Mouse (Mus musculus) CD4-positive, CD25-positive, alpha-beta regulatory T cell, adult 4 months (primary cell): Measurements from ENCODE around the gene Shisa5. TPM values are rescaled to one million over a fixed set of nuclear protein-coding genes. Genes with fewer than 3 reads are reported as not detected.

Source experiments
- ATAC-seq: one replicate; pipeline ENCODE4 v1.8.0; 2017
- polyA plus RNA-seq, 2 experiments: library from polyadenylated mRNA; unstranded; fragments of 100-300 nt; shearing (Covaris generic); gene quantifications; one replicate each; pipeline ENCODE4 v1.2.1; 2017

The Shisa5 gene
- polyA plus RNA-seq = 1,000 to 10,000 TPM; 3,771 to 6,921 TPM

DNA sequence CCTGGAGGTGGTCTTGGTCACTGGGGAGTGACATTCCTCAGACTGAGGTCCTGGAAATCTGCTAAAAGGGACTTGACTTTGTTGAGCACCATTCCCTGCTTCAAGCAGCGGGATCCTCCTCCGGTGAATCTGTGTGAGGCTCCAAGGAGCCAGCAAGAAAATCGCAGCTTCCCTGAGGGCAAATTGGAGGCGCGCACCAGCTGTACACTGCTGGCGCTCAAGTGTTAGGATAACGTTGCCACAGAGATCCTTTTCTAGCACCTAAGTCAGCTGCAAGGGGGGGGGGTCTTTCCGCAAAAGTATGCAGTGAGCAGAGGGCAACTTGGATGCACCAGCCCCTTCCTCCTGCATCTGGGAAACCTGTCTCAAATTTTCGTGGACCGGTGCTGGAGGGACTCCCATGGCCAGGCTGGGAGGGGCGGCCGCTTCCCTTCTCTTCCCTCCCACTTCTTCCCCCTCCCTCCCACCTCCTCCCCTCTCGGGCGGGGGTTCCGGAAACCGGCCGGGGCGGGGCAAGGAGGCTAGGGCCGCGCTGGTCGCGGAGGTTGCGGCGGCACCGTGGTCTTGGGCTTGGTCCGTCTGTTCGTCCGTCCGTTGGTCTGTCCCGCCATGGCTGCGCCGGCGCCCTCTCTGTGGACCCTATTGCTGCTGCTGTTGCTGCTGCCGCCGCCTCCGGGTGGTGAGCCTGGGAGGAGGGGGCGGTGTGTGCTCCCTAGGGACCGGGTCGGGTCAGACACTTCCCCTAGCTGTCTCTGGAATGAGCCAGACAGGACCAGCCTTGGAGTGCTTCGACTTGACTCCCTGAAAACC lies at the start of gene Shisa5:
TSS of gene Shisa5 (plus strand) at position 480 of the 810 bp plus-strand sequence.
- peak; percentile 87 for ATAC-seq

DNA sequence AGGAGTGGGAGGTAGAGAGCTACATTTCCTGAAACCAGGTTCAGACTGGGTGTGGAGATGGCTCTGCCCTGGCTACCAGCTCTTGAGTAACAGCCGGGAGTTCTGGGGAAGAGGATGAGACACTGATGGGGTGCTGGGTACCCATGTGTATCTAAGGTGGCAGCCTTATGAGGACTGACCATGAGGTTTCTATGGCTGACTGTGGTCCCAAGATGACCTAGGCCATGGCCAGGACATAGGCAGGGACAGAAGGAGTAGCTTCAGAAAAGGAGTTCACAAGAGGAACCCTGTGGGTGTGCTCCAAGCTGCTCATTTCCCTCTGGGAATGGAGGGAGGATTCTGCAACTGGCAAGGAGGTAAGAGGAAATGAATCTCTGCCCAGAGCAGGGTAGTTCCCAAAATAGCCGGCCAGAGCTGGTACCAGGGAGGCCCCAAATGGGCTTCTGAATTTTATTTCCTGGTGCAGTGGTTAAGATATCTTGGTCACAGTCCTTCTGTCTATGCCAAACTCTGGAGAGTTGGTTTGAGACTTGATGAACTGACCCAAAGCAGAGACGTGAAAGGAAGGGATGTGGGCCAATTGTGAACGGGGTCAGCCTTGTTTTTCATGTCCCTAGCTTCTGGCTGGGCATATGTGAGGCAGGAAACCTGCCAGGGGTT lies 48.4 kb upstream of the Shisa5 start:
- no peak for ATAC-seq

DNA sequence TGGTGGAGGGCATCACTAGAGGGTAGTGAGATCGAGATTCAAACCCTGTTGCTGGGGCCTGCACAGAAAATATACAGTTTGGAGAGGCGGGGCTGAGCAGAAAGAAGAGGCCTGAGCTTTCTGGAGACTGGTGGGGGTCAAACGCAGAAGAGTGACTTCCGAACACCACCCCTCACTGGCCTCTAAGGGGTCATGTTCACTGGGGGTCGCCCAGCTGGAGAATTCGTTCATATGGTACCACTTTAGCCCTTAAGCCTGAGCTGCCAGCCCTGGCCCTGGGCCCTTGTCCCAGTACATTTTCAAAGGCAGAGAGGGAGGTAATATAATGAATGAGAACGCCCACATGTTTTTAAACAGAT lies 47.9 kb upstream of the Shisa5 start:
- no peak for ATAC-seq

DNA sequence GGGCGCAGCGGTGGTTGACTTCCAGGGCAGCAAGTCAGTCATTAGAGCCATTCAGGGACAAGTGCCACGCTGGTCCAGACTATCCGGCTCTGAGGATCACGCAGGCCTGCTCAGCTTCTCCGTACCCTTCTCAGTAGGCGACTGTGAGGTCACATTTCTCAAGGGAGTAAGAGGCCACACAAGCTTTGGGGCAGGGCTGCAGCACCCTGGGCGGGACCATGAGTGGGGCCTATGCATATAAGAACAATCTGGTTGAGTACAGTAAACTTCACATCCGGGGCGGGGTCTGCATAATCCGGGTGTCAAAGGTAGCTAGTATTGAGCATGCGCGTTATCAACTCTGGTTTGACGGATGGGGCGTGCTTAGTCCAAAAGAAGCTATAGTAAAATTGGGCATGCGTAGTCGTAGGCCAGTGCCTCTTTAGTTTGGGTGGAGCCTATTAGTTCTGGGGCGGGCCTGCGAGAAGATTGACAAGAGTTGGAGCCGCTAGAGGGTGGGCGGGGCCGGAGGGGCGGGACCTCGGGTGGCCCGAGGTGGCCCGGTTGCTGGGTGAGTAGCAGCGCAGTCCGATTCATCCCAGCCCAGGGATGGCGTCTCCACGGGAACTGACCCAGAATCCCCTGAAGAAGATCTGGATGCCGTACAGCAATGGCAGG lies 46.8 kb upstream of the Shisa5 start, which contains the start of gene Pfkfb4:
TSS of gene Pfkfb4 (plus strand) at position 351 of the 657 bp plus-strand sequence.
- peak; percentile 96 for ATAC-seq

DNA sequence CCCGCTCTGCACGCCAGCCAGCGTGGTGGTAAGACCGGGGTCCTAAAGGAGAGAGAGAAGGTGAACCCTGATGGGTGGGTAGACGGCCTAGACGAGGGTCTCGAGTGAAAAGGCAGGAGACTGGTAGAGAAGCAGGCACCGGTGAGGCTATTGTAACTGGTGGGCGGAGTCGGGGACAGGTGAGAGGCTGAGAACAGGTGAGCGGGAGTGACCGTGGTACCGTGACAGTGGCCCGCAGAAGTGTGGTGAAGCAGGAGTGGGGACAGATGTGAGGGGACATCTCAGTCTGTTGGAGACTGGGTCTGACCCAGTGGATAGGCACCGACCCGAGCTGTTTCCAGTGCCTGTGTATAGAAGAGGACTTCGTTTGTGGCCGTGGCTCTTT lies 46.3 kb upstream of the Shisa5 start:
- ATAC-seq = no peak

DNA sequence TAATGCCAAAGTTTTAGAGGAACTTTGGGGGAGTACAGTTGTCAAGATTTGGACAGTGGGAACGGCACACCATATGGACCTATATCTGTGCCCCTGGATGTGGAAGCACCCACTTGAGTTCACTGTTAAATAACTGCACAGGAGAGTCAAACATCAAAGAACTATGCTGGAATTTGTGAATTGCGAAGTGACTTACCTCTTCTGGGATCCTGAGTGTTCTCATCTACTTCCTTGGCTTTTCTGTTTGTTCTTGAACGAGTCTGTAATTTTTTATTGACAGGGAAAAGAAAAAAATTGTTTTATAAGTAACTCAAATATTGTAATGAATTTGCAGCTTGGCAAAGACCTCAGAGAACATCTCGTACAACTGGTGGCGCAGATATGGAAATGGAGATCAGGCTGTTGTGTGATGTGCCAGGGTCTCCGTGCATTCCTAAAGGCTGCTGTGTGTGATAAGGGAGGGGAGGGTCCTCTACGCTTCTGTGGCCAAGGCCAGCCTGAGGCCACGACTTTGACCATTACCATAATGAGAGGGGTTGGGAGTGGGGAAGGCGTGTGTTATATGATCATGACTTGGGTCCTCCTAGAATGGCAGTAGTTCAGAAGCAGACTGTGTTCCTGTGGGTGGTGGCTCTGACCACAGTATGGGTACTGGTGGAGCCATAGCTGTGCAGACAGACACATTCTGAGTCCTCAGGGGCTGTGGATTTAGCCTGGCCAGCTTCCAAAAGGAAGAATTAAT lies 45.6 kb upstream of the Shisa5 start:
- no peak for ATAC-seq

DNA sequence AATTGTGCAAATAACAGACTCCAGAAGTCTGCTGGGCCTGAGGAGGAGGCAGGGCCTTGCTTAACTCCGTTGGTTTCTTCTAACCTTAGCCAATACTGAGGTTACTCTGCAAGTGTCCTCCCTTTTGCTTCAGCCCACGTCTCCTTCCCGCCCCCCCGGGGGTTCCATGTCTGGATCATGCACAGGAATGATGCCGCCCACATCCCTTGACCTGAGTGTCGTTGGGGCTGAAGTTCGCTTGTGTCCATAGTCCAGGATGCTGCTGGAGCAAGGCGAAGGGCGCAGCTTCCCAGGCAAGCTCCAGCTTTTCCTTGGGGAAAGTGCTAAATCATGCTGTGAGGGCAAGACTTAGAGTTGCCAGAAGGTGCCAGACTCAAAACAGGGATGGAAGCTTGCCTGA lies 42.0 kb upstream of the Shisa5 start:
- ATAC-seq = no peak

DNA sequence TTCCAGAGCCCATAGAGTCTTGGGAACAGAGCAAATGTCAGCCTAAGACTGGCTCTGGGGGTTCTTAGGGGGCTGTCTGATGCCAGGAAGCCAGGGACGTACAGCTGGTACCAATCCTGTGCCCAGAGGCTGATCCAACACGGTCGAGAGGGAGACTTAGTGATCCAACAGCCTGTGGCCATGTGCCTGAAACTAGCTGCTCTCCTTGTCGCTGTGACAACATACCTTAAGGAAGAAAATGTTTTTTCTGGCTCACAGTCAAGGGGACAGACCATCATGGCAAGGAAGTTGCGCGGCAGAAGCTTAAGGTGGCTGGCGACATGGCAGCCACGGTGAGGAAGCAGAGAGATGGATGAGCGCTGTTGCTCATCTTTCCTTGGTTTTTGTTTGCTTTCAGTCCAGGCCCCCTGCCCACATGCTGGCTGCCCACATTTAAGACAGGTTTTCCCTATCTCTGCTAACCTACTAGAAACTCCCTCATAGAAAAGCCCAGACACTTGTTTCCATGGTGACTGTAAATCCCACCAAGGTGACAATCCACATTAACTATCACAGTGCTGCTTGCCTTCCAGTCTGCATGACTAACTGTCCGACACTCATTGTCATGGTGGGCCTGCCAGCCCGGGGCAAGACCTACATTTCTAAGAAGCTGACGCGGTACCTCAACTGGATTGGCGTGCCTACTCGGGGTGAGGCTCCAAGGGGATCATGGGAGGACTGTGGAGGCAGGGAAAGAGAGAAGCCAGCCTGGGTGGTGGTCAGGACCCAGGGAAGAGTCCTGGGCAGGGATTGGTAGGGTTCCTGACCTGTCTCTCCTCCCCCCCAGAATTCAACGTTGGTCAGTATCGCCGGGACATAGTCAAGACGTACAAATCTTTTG lies 39.8 kb upstream of the Shisa5 start:
- ATAC-seq = no peak

DNA sequence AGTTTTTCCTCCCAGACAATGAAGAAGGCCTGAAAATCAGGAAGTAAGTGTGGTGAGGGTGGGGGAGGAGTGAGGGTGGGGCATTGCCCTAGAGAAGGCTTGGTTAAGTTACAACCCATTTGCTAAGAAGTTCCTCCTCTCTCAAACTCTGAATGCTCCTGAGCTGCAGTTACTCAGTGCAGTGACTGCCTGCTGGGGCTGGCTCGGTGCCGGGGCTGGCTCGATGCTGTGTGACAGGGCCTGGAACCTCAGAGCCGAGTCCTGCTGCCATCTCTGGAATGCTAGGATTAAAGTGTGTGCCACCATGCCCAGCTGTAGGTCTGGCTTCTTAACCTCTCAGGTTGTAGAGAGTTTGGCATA lies 39.2 kb upstream of the Shisa5 start:
- ATAC-seq = no peak

DNA sequence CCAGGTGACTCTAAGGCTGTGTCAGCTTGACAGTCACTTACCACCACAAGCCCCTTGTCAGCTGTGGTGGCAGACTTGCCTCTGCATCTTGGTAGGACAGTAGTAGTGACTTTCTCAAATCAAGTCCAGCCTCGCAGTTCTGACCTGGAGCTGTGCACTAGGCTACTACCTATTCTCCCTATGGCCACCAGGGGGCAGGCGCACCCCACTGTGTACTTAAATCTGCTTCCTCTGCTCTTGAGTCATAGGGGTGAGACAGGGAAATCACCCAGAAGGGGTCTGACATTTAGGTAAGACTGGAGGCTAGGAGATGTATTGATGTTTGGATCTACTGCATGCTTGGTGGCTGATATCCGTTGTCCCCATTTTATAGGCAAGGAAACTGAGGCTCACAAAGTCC lies 37.6 kb upstream of the Shisa5 start:
- ATAC-seq = peak; percentile 89

DNA sequence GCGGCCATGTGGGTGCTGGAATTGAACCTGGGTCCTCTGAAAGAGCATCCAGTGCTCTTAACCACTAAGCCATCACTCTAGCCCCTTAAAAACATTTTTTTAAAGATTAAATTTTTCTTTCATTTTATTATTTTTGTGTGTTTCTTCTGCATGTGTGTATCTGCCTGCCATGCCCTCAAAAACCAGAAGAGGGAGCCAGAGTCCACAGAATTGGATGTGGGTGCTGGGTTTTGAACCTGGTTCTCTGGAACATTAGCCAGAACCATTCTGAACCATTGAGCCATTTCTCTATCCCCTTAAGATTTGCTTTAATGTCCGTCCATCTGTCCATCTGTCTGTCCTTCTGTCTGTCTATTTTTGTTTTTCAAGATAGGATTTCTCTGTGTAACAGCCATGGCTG lies 35.2 kb upstream of the Shisa5 start:
- no peak for ATAC-seq

DNA sequence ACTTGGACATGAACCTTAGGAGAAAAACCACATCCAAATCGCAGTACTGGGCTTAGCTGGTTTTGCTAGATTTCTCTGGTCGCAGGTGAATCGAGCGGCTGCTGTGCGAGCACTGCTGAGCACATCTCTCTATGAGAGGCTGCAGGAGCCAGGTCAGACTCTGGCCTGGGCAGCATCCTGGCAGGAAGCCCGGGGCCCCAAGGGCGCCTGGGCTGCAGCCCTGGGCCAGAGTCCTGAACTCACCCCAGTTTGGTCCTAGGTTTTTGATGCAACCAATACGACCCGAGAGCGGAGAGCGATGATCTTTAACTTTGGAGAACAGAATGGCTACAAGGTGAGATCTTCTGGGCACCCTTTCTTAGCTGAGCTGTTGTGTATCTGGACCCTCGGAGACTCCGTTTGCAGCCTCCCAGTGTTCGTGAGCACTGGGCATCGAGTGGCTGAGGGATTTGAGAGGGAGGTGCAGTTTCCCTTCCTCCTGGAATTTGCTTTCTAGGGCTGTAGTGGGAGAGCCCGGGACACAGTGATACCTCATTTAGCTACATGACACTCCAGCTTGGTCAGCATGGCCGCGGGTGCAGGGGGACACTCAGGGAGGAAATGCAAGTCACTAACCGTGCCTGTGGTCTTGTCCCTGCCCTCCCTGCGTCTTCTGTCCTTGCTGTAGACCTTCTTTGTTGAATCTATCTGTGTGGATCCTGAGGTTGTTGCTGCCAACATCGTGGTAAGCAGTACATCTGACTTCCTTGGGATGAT lies 31.2 kb upstream of the Shisa5 start:
- ATAC-seq = no peak

DNA sequence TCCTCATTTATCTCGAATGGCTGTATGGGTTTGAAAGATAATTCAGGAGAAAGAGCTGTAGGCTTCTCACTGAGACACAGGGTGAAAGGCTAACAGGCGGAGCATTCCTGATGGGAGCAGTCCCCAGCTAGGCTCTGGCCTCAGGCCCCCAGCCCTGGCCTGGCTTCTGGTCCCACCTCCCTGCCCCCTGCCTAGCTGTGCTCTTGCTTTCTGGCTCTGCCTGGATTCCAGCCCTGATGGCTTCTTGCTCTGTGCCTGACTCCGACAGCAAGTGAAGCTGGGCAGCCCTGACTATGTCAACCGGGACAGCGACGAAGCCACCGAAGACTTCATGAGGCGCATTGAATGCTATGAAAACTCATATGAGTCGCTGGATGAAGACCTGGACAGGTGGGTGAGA lies 30.3 kb upstream of the Shisa5 start:
- no peak for ATAC-seq

DNA sequence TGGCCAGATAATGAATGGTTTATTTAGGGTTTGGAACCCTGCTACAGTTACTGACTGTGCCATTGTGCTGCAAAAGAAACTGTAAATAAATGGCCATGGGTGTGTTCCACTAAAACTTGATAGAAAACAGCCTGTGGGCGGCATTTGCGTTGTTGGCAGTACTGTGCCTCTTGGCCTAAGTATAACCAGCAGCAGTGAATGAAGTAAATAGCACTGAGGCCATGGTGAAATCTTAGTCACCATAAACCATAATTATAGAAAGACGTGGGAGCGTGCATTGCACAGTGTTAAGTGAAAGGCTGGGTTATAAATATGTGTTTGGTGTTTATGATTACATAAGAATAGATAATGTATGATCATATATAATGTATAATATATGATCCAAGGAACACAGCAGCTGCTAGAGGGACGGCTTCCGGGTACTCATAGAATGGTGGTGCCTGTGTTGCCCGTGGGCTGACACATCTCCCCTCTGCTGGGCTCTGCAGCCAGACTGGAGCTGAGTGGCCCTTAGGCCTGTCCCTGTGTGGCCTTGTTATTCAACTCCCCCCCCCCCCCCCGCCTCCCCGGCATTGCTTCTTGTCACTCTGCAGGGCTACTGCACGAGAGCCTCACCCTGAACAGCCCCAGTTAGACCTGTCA lies 29.2 kb upstream of the Shisa5 start:
- no peak for ATAC-seq

DNA sequence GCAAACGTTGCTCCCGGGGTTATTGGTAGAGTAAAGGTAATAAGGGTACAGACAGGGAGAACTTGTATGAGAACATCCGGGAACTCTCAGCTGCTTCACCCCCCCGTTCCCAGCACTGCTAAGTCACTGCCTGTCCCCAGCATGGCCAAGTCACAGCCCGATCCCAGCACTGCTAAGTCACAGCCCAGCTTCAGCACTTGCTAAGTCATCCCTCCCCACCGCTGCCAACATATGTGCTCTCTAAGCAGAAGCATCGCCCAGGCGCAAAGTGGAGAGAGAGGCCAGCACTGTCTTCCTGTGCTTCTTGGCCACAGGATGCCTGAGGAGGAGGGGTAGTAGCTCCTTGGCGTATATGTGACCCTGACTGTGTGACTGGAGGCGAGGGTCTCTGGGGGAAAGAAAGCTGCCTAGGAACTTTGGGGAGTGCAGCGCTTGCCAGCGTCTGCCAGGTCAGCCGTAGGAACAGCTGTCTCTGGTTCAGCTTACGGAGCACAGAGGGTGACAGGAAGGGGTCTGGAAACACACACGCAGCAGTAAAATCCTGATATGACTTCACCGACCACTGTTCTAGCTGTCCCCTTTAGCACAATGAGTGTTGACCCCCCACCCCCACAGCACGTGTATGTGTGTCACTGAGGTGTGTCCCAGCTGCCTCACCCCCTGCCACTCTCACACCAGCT lies 28.6 kb upstream of the Shisa5 start:
- no peak for ATAC-seq

DNA sequence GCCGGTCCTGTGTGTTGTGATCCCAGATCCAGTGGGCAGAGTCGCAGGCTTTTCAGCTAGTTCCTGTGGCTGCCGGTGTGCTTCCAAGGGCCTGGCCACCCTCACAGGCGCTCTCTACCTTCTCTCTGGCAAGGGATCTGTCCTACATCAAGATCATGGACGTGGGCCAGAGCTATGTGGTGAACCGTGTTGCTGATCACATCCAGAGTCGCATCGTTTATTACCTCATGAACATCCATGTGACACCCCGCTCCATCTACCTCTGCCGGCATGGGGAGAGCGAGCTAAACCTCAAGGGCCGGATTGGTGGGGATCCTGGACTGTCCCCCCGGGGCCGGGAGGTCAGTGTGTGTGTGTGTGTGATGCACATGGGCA lies 28.1 kb upstream of the Shisa5 start:
- no peak for ATAC-seq

DNA sequence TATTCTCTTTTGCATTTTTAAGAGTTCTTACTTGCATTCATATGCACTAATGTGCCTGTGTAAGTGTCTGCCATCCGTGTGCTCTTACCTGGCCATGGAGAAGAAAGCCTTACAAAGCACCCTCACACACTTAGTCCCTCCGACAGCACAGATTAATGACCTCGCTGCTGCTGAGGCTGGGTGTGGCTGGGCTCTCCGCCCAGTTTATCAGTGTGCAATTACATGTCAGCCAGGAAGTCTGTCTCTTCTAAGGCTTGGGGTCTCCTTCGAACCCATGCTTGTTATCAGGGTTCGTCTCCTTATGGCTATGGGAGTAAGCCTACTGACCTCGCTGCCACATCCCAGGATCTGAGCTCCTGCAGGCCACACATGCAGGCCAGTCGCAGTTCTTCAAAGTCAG lies 23.0 kb upstream of the Shisa5 start:
- no peak for ATAC-seq

DNA sequence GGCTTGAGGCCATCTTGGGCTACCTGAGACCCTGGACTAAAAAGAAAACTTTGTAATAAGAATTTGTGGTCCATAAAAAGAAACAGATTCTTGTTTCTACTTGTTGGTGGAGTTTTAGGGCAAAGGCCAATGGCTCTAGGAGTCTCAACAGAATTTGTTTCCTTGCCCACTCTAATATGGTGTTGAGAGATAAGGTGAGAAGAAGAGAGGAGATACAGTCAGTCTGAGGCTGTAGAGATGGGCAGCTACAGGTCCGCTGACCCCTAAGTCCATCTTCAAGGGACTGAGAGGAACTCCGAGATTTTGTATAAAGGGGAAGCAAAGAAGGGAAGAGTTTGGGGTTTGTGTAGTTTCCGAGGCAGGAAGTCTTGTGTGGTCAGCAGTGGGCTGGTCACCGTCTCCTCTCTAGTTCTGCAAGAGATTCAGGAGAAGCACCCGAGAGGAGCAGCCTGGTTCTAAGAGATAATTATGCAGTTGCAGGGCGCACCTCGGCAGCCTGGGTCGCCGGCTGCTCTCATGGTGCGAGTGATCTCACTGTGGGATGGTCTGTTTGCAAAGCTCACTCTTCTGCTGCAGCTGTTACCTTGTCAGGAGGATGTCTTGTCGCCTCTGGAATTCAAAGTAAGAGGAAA lies 21.3 kb upstream of the Shisa5 start:
- ATAC-seq = no peak

DNA sequence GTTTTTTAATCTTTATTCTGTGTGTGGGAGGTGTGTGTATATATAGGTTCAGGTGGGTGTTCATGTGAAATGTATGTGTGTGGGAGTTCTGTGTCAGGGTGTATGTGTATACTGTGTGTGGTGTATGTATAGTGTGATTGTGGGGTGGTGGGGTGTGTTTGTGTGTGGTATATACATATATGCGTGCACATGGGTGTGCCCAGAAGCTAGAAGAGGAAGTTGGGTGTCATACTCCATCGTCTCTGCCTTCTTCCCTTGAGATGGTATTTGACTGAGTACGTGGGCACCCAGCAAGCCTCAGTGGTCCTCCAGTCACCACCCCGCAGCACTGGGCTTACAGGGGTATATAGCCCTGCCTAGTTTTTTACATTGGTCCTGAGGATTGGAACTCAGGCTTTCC lies 16.9 kb upstream of the Shisa5 start:
- no peak for ATAC-seq
